ENCODE assay signal across 23 mouse cellular contexts in genomic region chr11:94266155-94266554, GRCm38 (mm10). TPM values are rescaled to one million over a fixed set of nuclear protein-coding genes. Genes with fewer than 3 reads are reported as not detected.
DNase-seq lines count a peak whose midpoint lies in the region; ATAC-seq and TF ChIP-seq lines count a peak whose summit lies in the region.
"Not testable (repeated sequence)": the region's sequence is repeated elsewhere in the genome, so short reads cannot be mapped to it uniquely, and the experiment has no call there.
"Had no signal": no experiment of that assay in that cellular context is flagged by ENCODE, and none has a peak within 500 bp of the region (broad histone marks: within the 10 kb centered on the region; RNA-seq: fewer than 3 reads in every experiment).

No protein-coding gene starts in this region.

- H3K4me2 ChIP-seq in heart, embryonic 15.5 days, result peak overlapping the region; percentile 64; the same call in 1 of the 2 replicates
- H3K4me2 ChIP-seq in liver, embryonic 14.5 days (ENCODE audit: low read depth), result peak overlapping the region; percentile 70
- H3K4me2 ChIP-seq in liver, postnatal 0 days (ENCODE audit: low read depth, low read length); myocyte (ENCODE audit: low read depth): not testable (repeated sequence)

- TF ChIP-seq EP300 in liver, embryonic 14.5 days (IDR thresholded peaks at IDR 0.05; ENCODE audit: low read depth); liver, postnatal 0 days (IDR thresholded peaks at IDR 0.05; ENCODE audit: low read depth): not testable (repeated sequence)

- H3K4me3 ChIP-seq in heart, embryonic 15.5 days; liver, embryonic 14.5 days (ENCODE audit: insufficient read depth in 1 of 2, low read depth in 2 of 2, low read length in 2 of 2); liver, postnatal 0 days (ENCODE audit: low read depth, low read length): not testable (repeated sequence)
- H3K4me3 ChIP-seq in myocyte, result peak overlapping the region; percentile 14

- H3K9ac ChIP-seq in heart, embryonic 15.5 days; liver, embryonic 14.5 days (replicated peaks); liver, postnatal 0 days (replicated peaks): not testable (repeated sequence)

- not testable (repeated sequence) for H3K36me3 ChIP-seq in heart, embryonic 15.5 days; liver, embryonic 14.5 days (replicated peaks; ENCODE audit: control insufficient read depth, insufficient read depth, low read depth); liver, postnatal 0 days (replicated peaks; ENCODE audit: insufficient read depth, low read length); myocyte (ENCODE audit: control insufficient read depth, insufficient read depth)

- DNase-seq in 416B (ENCODE audit: low read depth) (peak; percentile 38), liver (peak; percentile 25)
- not testable (repeated sequence) for DNase-seq in liver, embryonic 14.5 days (ENCODE audit: low read depth in 3 of 3, low spot score in 3 of 3); liver, postnatal 0 days

- H3K79me2 ChIP-seq in myocyte (ENCODE audit: control insufficient read depth, insufficient read depth), result not testable (repeated sequence)

- TF ChIP-seq CTCF in liver, embryonic 14.5 days (IDR thresholded peaks at IDR 0.05; ENCODE audit: low read depth); liver, postnatal 0 days (IDR thresholded peaks at IDR 0.05; ENCODE audit: low read depth): not testable (repeated sequence)

- H3K9me3 ChIP-seq in heart, embryonic 15.5 days (replicated peaks); liver, embryonic 14.5 days (ENCODE audit: control insufficient read depth, low read length); liver, postnatal 0 days (ENCODE audit: low read length): not testable (repeated sequence)

- not testable (repeated sequence) for H3K27ac ChIP-seq in heart, embryonic 15.5 days; liver, embryonic 14.5 days
- H3K27ac ChIP-seq in liver, postnatal 0 days (ENCODE audit: low read depth), result peak overlapping the region; percentile 87

- H3K27me3 ChIP-seq in heart, embryonic 15.5 days; liver, embryonic 14.5 days (ENCODE audit: control insufficient read depth, insufficient read depth, low read length); liver, postnatal 0 days (ENCODE audit: insufficient read depth, low read length); myocyte (ENCODE audit: control insufficient read depth, insufficient read depth, insufficient read length): not testable (repeated sequence)

- ATAC-seq in erythroblast, adult 5-6 weeks (replicated peaks; ENCODE audit: low FRiP score, poor library complexity, severe bottlenecking), result peak; percentile 35
- ATAC-seq in heart, embryonic 15.5 days (replicated peaks; ENCODE audit: insufficient number of reproducible peaks, insufficient read depth, low FRiP score, low read depth); liver, embryonic 14.5 days (ENCODE audit: insufficient read depth); liver, postnatal 0 days: not testable (repeated sequence)

- not testable (repeated sequence) for TF ChIP-seq POLR2A in myocyte (IDR thresholded peaks at IDR 0.05; ENCODE audit: insufficient read length, low read depth)

- not testable (repeated sequence) for H3ac ChIP-seq in myocyte (ENCODE audit: control insufficient read depth, insufficient read length)

- not testable (repeated sequence) for H3K4me1 ChIP-seq in heart, embryonic 15.5 days (replicated peaks)
- H3K4me1 ChIP-seq in liver, embryonic 14.5 days (replicated peaks; ENCODE audit: control insufficient read depth in 2 of 2, insufficient read depth in 2 of 2, low read length in 1 of 2), result peaks cover 37 to 41% of the 10 kb centered on the region in 2 experiments
- H3K4me1 ChIP-seq in liver, postnatal 0 days (ENCODE audit: insufficient read depth), result peaks cover 37% of the 10 kb centered on the region

- 65% methylated on average over 3 of the region's 3 CpGs for WGBS in heart, embryonic 15.5 days
- 31% methylated on average over 3 of the region's 3 CpGs for WGBS in liver, embryonic 14.5 days (ENCODE audit: insufficient replicate concordance)
- WGBS in liver, postnatal 0 days (ENCODE audit: insufficient replicate concordance), result 51% methylated on average over 3 of the region's 3 CpGs

RNA-seq across cellular contexts. Expression of gene Gm21885, which starts 15.5 kb away (rescaled TPM):
- not detected in 2 replicates for total RNA-seq in erythroblast, adult 5-6 weeks (2015; ENCODE audit: low replicate concordance)
- total RNA-seq in erythroblast, adult 5-6 weeks (2017; ENCODE audit: low replicate concordance), result not detected in 2 replicates
- polyA plus RNA-seq in heart, embryonic 15.5 days (2015; fragmentation: Nextera tagmentation; extraction: Ambion mirVana), result 0.30 TPM in 1 of 2 replicates, not detected in the other
- not detected in 2 replicates for polyA plus RNA-seq in liver, embryonic 14.5 days (2012; rRNA removed)
- polyA plus RNA-seq in liver, embryonic 14.5 days (2014; fragmentation: Nextera tagmentation; extraction: Ambion mirVana), result 0.32 TPM in 1 of 2 replicates, not detected in the other
- 0.42 and 0.43 TPM in 2 replicates for polyA plus RNA-seq in liver, postnatal 0 days (2015; fragmentation: Nextera tagmentation; extraction: Ambion mirVana)
- not detected for polyA plus RNA-seq in myocyte (2012; fragmentation: generic; extraction: Trizol)
- total RNA-seq: adrenal gland, adult 2 months; adrenal gland, postnatal 14 days; adrenal gland, postnatal 4 days; G1E; gastrocnemius, adult 18-20 months; gastrocnemius, postnatal 10 days; gastrocnemius, postnatal 36 days; heart, postnatal 25 days had no signal
- polyA plus RNA-seq: adrenal gland, adult 2 months; cerebellum, adult 2 months; cortical plate, adult 2 months; forebrain, embryonic 10.5 days; forebrain, embryonic 13.5 days; G1E; heart, embryonic 11.5 days; heart, embryonic 16.5 days; hindbrain, embryonic 10.5 days; hindbrain, embryonic 16.5 days had no signal

RNA-seq across cellular contexts. Expression of gene Wfikkn2, which starts 20.4 kb away (rescaled TPM):
- not detected in 2 replicates for total RNA-seq in erythroblast, adult 5-6 weeks (2015; ENCODE audit: low replicate concordance)
- not detected in 2 replicates for total RNA-seq in erythroblast, adult 5-6 weeks (2017; ENCODE audit: low replicate concordance)
- polyA plus RNA-seq in heart, embryonic 15.5 days (2015; fragmentation: Nextera tagmentation; extraction: Ambion mirVana), result 2.4 and 4.6 TPM in 2 replicates
- 0.12 and 0.23 TPM in 2 replicates for polyA plus RNA-seq in liver, embryonic 14.5 days (2012; rRNA removed)
- polyA plus RNA-seq in liver, embryonic 14.5 days (2014; fragmentation: Nextera tagmentation; extraction: Ambion mirVana), result 0.05 and 0.17 TPM in 2 replicates
- polyA plus RNA-seq in liver, postnatal 0 days (2015; fragmentation: Nextera tagmentation; extraction: Ambion mirVana), result 0.39 and 0.54 TPM in 2 replicates
- 0.80 TPM for polyA plus RNA-seq in myocyte (2012; fragmentation: generic; extraction: Trizol)

RNA-seq across cellular contexts. Expression of gene Tob1, which starts 54.9 kb away (rescaled TPM):
- 3.5 and 6.1 TPM in 2 replicates for total RNA-seq in erythroblast, adult 5-6 weeks (2015; ENCODE audit: low replicate concordance)
- 5.3 and 7.5 TPM in 2 replicates for total RNA-seq in erythroblast, adult 5-6 weeks (2017; ENCODE audit: low replicate concordance)
- 37.7 and 45.5 TPM in 2 replicates for polyA plus RNA-seq in heart, embryonic 15.5 days (2015; fragmentation: Nextera tagmentation; extraction: Ambion mirVana)
- polyA plus RNA-seq in liver, embryonic 14.5 days (2012; rRNA removed), result 7.5 and 7.8 TPM in 2 replicates
- 8.3 and 9.1 TPM in 2 replicates for polyA plus RNA-seq in liver, embryonic 14.5 days (2014; fragmentation: Nextera tagmentation; extraction: Ambion mirVana)
- polyA plus RNA-seq in liver, postnatal 0 days (2015; fragmentation: Nextera tagmentation; extraction: Ambion mirVana), result 47.8 and 53.1 TPM in 2 replicates
- 32.8 TPM for polyA plus RNA-seq in myocyte (2012; fragmentation: generic; extraction: Trizol)

RNA-seq across cellular contexts. Expression of gene Luc7l3, which starts 55.6 kb away (rescaled TPM):
- 140 and 142 TPM in 2 replicates for total RNA-seq in erythroblast, adult 5-6 weeks (2015; ENCODE audit: low replicate concordance)
- total RNA-seq in erythroblast, adult 5-6 weeks (2017; ENCODE audit: low replicate concordance), result 373 and 416 TPM in 2 replicates
- 63.3 and 70.9 TPM in 2 replicates for polyA plus RNA-seq in heart, embryonic 15.5 days (2015; fragmentation: Nextera tagmentation; extraction: Ambion mirVana)
- polyA plus RNA-seq in liver, embryonic 14.5 days (2012; rRNA removed), result 20.6 and 39.1 TPM in 2 replicates
- 33.7 and 38.7 TPM in 2 replicates for polyA plus RNA-seq in liver, embryonic 14.5 days (2014; fragmentation: Nextera tagmentation; extraction: Ambion mirVana)
- polyA plus RNA-seq in liver, postnatal 0 days (2015; fragmentation: Nextera tagmentation; extraction: Ambion mirVana), result 35.8 and 36.5 TPM in 2 replicates
- 15.4 TPM for polyA plus RNA-seq in myocyte (2012; fragmentation: generic; extraction: Trizol)
